Mouse (Mus musculus): ENCODE measurements at regions not wholly inside any gene's neighbourhood (a gene's known extent, or its start where the extent isn't known, plus 50 kb on each side); places are given as distances from the start of the nearest gene placed in this dataset.
A peak's percentile ranks its signal among the peaks of the same experiment; 100 is the strongest.

DNA sequence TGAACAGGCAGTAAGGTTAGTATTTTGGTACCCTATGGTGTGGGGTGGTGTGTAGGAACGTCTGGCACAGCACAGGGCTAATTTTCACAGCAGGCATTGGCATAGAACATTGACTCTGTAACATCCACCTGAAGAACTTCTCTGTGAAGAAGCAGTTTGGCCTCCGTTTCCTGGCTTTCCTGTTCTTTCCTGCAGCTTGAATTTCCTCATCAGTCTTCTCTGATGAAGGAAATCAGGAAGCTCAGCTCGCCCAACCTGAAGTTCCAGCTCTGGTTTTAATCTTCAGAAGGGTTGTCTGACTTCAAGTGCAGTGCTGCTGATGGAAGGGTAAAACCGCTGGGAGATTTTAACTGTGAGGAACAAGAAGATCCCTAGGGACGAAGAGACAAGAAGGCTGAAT, 131.5 kb upstream of the Arhgap28 start:
- 79% methylated on average over 5 of the region's 5 CpGs for WGBS
- Histone ChIP-seq H3K36me3 (no peaks in the 10 kb centered on the region), H3K4me2 (replicated peaks) (no peak overlapping the region), H3K27ac (replicated peaks) (no peak overlapping the region), H3K4me1 (no peaks in the 10 kb centered on the region), H3K9ac (replicated peaks) (no peak overlapping the region), H3K9me3 (no peaks in the 10 kb centered on the region), H3K27me3 (no peaks in the 10 kb centered on the region), H3K4me3 (no peak overlapping the region)
- no peak for ATAC-seq (replicated peaks)

DNA sequence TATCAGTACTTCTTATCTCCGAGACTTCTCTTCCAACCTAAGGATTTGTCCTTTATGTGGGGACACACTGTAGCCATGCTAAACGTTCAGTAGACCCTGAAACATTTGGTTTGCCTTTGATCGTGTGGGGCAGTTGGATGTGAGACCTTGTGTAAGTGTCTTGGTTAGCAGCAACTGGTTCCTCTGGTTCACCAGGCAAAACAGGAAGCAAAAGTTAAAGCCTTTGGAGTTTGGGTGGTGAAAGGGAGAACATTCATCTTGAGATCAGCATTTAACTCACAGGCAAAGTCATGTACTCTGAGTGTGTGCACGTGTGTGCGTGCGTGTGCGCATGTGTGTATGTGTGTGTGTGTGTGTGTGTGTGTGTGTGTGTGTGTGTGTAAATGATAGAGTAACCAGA, 130.3 kb upstream of the L3mbtl4 start:
- WGBS, result 93% methylated on average over 7 of the region's 7 CpGs
- H3K4me1 ChIP-seq, result no peaks in the 10 kb centered on the region
- no peak for ATAC-seq (replicated peaks)
- H3K27me3 ChIP-seq, result no peaks in the 10 kb centered on the region
- H3K9ac ChIP-seq (replicated peaks), result no peak overlapping the region
- no peak overlapping the region for H3K4me3 ChIP-seq
- H3K9me3 ChIP-seq, result no peaks in the 10 kb centered on the region
- no peaks in the 10 kb centered on the region for H3K36me3 ChIP-seq
- H3K27ac ChIP-seq (replicated peaks), result no peak overlapping the region
- H3K4me2 ChIP-seq (replicated peaks), result no peak overlapping the region

DNA sequence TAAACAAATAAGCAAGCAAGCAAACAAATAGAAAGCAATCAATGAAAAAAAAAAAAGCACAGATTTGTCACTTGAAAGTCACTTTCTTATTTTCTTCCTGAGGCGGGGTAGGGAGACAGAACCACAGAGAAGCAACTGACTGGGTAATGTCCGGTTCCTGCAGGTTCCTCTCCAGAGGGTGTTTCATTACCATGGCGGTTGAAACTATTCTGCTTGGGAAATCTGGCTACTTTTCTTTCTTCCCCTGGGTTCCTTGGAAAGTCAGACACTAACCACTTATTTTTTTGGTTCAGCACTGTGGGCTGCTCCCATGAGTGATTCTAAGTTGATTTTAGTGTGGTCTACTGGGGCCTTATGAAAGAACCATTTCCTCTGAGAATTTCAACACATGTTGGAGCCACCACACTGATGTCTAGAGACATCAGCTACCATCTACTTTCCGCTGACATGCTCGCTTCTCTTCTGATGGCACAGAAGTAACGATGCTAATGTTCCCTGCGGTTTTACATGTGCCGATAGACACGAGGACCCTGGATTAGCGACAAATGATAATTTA, 124.3 kb upstream of the L3mbtl4 start:
- 94% methylated on average over 10 of the region's 10 CpGs for WGBS
- H3K4me3 ChIP-seq, result no peak overlapping the region

GRCm38 (mm10) chr17:68152438-68153120, 121.0 kb upstream of the L3mbtl4 start:
- Histone ChIP-seq H3K36me3 (no peaks in the 10 kb centered on the region), H3K9me3 (no peaks in the 10 kb centered on the region), H3K4me1 (no peaks in the 10 kb centered on the region), H3K9ac (replicated peaks) (no peak overlapping the region), H3K4me2 (replicated peaks) (no peak overlapping the region), H3K27me3 (no peaks in the 10 kb centered on the region), H3K27ac (replicated peaks) (no peak overlapping the region), H3K4me3 (no peak overlapping the region)
- ATAC-seq (replicated peaks), result no peak
- WGBS, result 94% methylated on average over 11 of the region's 11 CpGs

More for the DNA sequence above, 124.3 kb upstream of the L3mbtl4 start:
- Histone ChIP-seq H3K9ac (replicated peaks) (no peak overlapping the region), H3K9me3 (no peaks in the 10 kb centered on the region), H3K36me3 (no peaks in the 10 kb centered on the region), H3K27me3 (no peaks in the 10 kb centered on the region), H3K4me2 (replicated peaks) (no peak overlapping the region), H3K4me1 (no peaks in the 10 kb centered on the region), H3K27ac (replicated peaks) (no peak overlapping the region)
- no peak for ATAC-seq (replicated peaks)

DNA sequence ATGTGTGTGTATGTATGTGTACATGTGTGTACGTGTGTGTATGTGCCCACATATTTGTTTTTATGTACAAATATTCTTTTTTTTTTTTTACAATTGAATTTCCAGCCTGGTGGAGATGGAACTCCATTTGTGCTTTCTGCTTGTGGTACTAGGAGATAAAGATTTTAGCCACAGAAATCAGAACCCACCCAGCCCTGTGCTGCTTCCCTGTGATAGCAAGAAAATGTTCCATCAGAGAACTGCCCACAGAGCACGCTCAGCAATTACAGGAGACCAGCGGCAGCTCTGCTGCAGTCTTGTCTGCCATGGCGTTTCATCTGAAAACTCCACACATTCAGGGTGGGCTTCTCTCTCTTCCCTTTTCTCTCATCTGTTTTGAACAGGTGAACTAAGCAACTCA, 118.7 kb upstream of the L3mbtl4 start:
- Histone ChIP-seq H3K9me3 (no peaks in the 10 kb centered on the region), H3K36me3 (no peaks in the 10 kb centered on the region), H3K4me3 (no peak overlapping the region), H3K4me2 (replicated peaks) (no peak overlapping the region), H3K4me1 (peaks cover 11% of the 10 kb centered on the region), H3K27ac (replicated peaks) (no peak overlapping the region), H3K27me3 (no peaks in the 10 kb centered on the region), H3K9ac (replicated peaks) (no peak overlapping the region)
- no peak for ATAC-seq (replicated peaks)
- WGBS, result 88% methylated on average over 4 of the region's 4 CpGs

DNA sequence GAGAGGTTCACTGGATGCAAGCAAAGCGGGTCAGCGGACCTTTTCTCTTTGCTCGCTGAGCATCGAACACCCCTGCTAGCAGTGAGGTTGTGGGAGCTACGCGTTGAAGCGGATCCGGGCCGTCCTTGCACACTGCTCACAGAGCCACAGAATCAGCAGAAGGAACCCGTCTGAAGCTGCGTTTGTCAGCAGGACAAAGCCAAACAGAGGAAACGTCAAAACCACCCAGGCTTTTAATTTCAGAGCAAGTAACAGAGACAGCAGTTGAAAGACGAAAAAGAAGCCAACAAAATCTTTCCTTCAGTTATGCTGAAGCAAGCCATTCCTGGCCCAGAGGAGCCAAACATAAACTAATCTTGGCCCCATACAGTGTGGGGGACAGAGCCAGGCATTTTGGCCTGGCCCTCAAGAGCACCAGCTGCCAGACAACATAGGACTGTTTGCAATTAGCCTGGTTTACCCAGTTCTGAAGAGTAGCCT, 115.4 kb upstream of the L3mbtl4 start:
- Histone ChIP-seq H3K27ac (replicated peaks) (peak overlapping the region; percentile 62), H3K36me3 (no peaks in the 10 kb centered on the region), H3K4me2 (replicated peaks) (no peak overlapping the region; the same call in 1 of the 2 replicates), H3K4me3 (no peak overlapping the region), H3K4me1 (peaks cover 12% of the 10 kb centered on the region), H3K9me3 (no peaks in the 10 kb centered on the region), H3K9ac (replicated peaks) (no peak overlapping the region; the same call in 1 of the 2 replicates), H3K27me3 (no peaks in the 10 kb centered on the region)
- ATAC-seq (replicated peaks), result peak; percentile 90
- WGBS, result 9% methylated on average over 13 of the region's 13 CpGs

- Histone ChIP-seq H3K9me3 (no peaks in the 10 kb centered on the region), H3K4me1 (peaks cover 18% of the 10 kb centered on the region), H3K4me3 (no peak overlapping the region), H3K4me2 (replicated peaks) (no peak overlapping the region), H3K27me3 (no peaks in the 10 kb centered on the region), H3K36me3 (no peaks in the 10 kb centered on the region), H3K27ac (replicated peaks) (no peak overlapping the region), H3K9ac (replicated peaks) (no peak overlapping the region)
- no peak for ATAC-seq (replicated peaks)
- WGBS, result 73% methylated on average over 2 of the region's 2 CpGs
Observed at GRCm38 (mm10) chr17:68161107-68161506, 112.5 kb upstream of the L3mbtl4 start.

GRCm38 (mm10) chr17:68163545-68163944, 110.1 kb upstream of the L3mbtl4 start:
- Histone ChIP-seq H3K27ac (replicated peaks) (no peak overlapping the region; the same call in 1 of the 2 replicates), H3K4me1 (peaks cover 9% of the 10 kb centered on the region), H3K27me3 (no peaks in the 10 kb centered on the region), H3K9ac (replicated peaks) (no peak overlapping the region), H3K4me2 (replicated peaks) (no peak overlapping the region), H3K36me3 (no peaks in the 10 kb centered on the region), H3K9me3 (no peaks in the 10 kb centered on the region), H3K4me3 (no peak overlapping the region)
- 33% methylated on average over 4 of the region's 4 CpGs for WGBS
- peak; percentile 57; the same call in 1 of the 2 replicates for ATAC-seq (replicated peaks)

GRCm38 (mm10) chr17:68164666-68165065, 108.9 kb upstream of the L3mbtl4 start:
- WGBS, result 86% methylated on average over 2 of the region's 2 CpGs
- no peak overlapping the region for H3K27ac ChIP-seq (replicated peaks)
- no peak overlapping the region for H3K4me2 ChIP-seq (replicated peaks)
- H3K27me3 ChIP-seq, result no peaks in the 10 kb centered on the region
- no peaks in the 10 kb centered on the region for H3K36me3 ChIP-seq
- H3K9ac ChIP-seq (replicated peaks), result no peak overlapping the region
- no peak for ATAC-seq (replicated peaks)
- no peaks in the 10 kb centered on the region for H3K9me3 ChIP-seq
- 0 out of 2 replicates have a peak, but pooled peaks cover 7% of the 10 kb centered on the region for H3K4me1 ChIP-seq
- no peak overlapping the region for H3K4me3 ChIP-seq

DNA sequence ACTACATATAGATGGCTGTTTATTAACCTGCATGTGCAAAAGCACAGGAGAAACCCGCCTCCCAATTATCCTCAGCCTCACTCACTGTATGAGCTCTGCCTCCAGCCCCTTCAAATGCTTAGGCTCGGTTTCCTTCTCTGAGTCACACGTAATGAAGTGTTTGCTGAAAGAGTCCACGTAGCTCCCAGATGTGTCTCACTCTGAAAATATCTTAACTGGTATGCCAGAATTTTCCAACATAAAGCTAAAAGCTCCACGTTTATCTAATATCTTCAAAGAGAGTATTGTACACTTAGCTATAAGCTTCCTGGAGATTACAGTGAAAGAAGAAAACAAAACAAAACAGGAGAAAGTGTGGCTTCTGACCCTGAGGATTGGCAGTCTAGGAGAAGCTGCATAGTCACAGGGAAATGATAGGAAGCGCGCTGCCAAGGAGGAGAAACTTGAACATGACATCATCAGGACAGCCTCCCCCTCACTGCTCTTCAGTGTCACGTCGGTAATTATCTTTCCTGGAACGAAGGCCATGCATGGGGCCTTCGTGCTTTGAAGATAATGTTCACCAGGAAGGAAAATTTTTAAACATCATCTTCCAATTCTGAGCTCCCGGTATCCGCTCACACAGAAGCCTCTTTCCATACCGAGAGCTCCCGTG, 108.3 kb upstream of the L3mbtl4 start:
- no peaks in the 10 kb centered on the region for H3K9me3 ChIP-seq
- H3K9ac ChIP-seq (replicated peaks), result no peak overlapping the region
- H3K27me3 ChIP-seq, result no peaks in the 10 kb centered on the region
- H3K4me1 ChIP-seq, result 0 out of 2 replicates have a peak, but pooled peaks cover 7% of the 10 kb centered on the region
- 58% methylated on average over 15 of the region's 15 CpGs for WGBS
- no peak overlapping the region for H3K4me2 ChIP-seq (replicated peaks)
- H3K27ac ChIP-seq (replicated peaks), result no peak overlapping the region
- no peaks in the 10 kb centered on the region for H3K36me3 ChIP-seq
- no peak for ATAC-seq (replicated peaks)
- H3K4me3 ChIP-seq, result no peak overlapping the region

DNA sequence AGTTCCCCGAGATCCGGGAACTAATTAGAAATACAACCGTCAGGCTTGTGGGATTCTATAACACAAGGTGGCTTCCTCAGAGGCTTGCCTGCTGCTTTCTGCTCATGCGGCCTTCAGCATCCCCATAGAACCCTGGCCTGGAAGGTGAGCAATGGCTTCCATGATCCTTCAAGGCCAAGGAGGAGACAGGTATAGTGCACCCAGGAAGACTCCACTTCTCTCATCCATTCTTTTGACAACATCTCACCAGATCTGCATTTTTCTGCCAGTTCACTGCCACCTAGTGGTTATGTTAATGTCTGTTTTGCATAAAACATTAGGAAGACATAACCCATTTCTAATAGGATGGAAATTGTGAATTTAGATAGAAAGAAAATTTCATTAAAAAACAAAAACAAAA, 107.2 kb upstream of the L3mbtl4 start:
- ATAC-seq (replicated peaks), result no peak; the same call in 1 of the 2 replicates
- 0 out of 2 replicates have a peak, but pooled peaks cover 7% of the 10 kb centered on the region for H3K4me1 ChIP-seq

DNA sequence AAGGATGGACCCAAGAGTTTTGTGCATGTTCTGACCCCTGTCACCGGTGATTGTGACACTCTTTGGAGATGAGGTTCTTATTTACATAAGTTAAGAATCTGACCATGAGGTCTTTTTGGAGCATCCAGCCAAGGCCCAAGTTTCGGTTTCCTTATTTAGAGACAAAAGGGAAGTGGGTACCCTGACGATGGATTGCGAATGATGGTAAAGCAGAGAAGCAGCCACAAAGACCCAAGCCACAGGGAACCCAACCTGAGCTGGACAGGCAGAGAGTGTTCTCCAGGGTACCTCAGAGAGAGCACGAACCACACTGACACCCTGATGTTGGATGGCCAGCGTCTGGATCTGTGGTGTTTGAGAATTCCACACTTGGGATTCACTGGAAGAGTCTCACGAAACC, 100.8 kb upstream of the L3mbtl4 start:
- Histone ChIP-seq H3K4me1 (no peaks in the 10 kb centered on the region), H3K27ac (replicated peaks) (no peak overlapping the region), H3K4me2 (replicated peaks) (no peak overlapping the region), H3K36me3 (no peaks in the 10 kb centered on the region), H3K9ac (replicated peaks) (no peak overlapping the region), H3K4me3 (no peak overlapping the region), H3K27me3 (no peaks in the 10 kb centered on the region), H3K9me3 (no peaks in the 10 kb centered on the region)
- no peak for ATAC-seq (replicated peaks)
- 88% methylated on average over 7 of the region's 7 CpGs for WGBS

More for the DNA sequence above, 107.2 kb upstream of the L3mbtl4 start:
- 74% methylated on average over 4 of the region's 4 CpGs for WGBS
- Histone ChIP-seq H3K36me3 (no peaks in the 10 kb centered on the region), H3K4me3 (no peak overlapping the region), H3K27me3 (no peaks in the 10 kb centered on the region), H3K4me2 (replicated peaks) (no peak overlapping the region), H3K9me3 (no peaks in the 10 kb centered on the region), H3K27ac (replicated peaks) (no peak overlapping the region), H3K9ac (replicated peaks) (no peak overlapping the region)

All from forebrain, embryonic 15.5 days (tissue).